Mouse (Mus musculus) megakaryocyte, embryonic 14.5 days (primary cell): ENCODE data around the gene 4930519P11Rik.

ENCODE experiments used
- FLI1 ChIP-seq: IDR thresholded peaks from 2 replicates; pipeline ENCODE4 v1.6.1; 2012; ENCODE audit warnings: low read length, inconsistent platforms, mixed read lengths
- GATA1 ChIP-seq: IDR thresholded peaks from 3 replicates; pipeline ENCODE4 v1.6.1; 2012; ENCODE audit warnings: mixed read lengths, low read length, inconsistent platforms, borderline replicate concordance

- TF ChIP-seq GATA1 (no peak), FLI1 (no peak)
Measured at GRCm38 (mm10) chr2:154642005-154642459, 28.8 kb upstream of the 4930519P11Rik start.
